Mouse (Mus musculus): ENCODE data around the gene Plscr2.

Plscr2 gene

DNA sequence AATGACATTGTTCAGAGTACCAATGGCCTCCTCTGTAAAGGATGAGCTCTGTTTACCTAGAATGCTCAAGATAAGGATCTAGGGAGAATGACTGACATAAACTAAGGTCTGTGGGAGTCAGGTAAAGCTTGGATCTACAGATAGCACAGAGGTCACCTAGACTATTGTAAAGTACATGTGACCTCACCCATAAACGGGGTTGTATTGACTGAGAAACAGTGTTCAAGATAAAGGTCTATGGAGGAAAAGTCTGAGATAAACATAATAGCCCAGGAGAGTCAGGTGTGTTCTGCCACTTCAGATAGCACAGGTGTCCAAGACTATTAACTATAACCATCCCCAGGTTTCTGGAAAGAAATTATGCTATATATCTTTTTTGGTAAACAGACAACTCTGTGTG, 63.6 kb downstream of the Plscr2 start:
- in situ Hi-C loops (cut with MboI, MseI): no loop called here
